Mouse (Mus musculus) WW6 (cell line): ENCODE measurements at regions not wholly inside any gene's neighbourhood (a gene's known extent, or its start where the extent isn't known, plus 50 kb on each side); places are given as distances from the start of the nearest gene placed in this dataset.
"Not testable (repeated sequence)": the region's sequence is repeated elsewhere in the genome, so short reads cannot be mapped to it uniquely, and the experiment has no call there.

Experiments
- DNase-seq: peaks from one replicate; pipeline ENCODE4 v3.0.0-alpha.2; 2013; ENCODE audit warnings: low read depth, low spot score

- DNase-seq, result no peak
Measured at GRCm38 (mm10) chr1:185939914-185940313, 177.2 kb downstream of the Lyplal1 start.

- no peak for DNase-seq
Measured at GRCm38 (mm10) chr1:185940511-185940910, 176.6 kb downstream of the Lyplal1 start.

DNA sequence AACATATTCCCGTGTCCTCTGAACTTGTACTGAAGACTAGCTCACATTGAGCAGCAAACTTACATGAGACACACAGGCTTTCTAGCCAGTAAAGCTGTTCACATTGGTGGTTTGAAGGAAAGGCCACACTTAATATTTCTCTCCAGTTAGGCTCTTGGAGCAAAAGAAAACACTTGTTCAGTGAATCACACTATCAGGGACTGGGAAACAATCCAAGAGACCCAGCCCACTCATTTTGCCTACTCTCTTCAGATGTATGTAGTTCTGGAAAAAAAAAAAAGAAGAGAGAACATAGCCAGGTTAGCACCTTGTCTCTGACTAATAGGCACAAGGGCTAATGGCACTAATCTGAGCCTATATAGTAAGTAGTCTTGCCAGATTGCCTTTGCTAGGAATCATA is 165.9 kb downstream of the Lyplal1 start:
- no peak for DNase-seq

GRCm38 (mm10) chr1:185955821-185956220 is 161.3 kb downstream of the Lyplal1 start:
- DNase-seq, result peak; percentile 22

- no peak for DNase-seq
Measured at GRCm38 (mm10) chr1:185957557-185957956, 159.6 kb downstream of the Lyplal1 start.

DNA sequence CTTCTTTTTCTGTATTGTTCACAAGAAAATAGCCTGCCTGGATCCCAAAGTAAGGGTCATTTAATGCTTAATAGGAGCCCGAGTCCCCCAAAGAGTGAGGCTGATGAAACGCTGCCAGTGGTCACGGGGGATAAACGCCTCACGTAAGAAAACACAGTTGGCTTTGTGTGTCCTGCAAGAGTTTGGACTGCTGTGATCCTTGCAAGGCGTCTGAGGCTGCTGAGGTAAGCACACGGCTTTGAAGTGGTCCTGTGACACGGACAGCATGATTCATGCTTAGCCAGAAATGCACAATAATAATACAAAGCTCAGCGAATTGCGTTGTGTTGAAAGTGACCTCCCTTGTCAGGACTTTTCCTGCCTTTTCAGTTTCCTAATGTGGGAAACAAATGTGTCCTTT is 158.8 kb downstream of the Lyplal1 start:
- DNase-seq, result no peak

GRCm38 (mm10) chr1:185962606-185963005 is 154.5 kb downstream of the Lyplal1 start:
- DNase-seq, result no peak

DNA sequence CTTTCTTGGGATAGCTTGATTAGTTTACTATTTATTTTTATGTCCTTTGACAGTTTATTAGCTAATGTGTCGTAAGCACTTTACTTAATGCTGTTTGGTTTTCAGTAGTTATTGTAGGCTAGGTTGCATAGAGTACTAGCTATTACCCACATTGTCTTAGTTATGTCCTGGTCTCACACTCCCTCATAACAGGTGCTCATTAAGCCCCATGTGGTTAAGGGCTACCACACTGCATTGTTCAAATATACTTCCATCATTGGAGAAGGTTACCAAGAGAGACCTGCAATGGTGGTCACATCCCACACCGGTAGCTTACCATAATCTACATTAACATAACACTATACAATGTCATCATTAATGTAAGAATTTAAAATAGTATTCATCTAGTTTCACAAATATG is 153.3 kb downstream of the Lyplal1 start:
- DNase-seq, result no peak

- no peak for DNase-seq
Measured at GRCm38 (mm10) chr1:185964426-185964825, 152.7 kb downstream of the Lyplal1 start.

- DNase-seq, result no peak
Measured at GRCm38 (mm10) chr1:185967227-185967626, 149.9 kb downstream of the Lyplal1 start.

GRCm38 (mm10) chr1:185967816-185968215 is 149.3 kb downstream of the Lyplal1 start:
- DNase-seq, result no peak

GRCm38 (mm10) chr1:185968642-185969041 is 148.5 kb downstream of the Lyplal1 start:
- no peak for DNase-seq

- no peak for DNase-seq
Measured at GRCm38 (mm10) chr1:185969231-185969630, 147.9 kb downstream of the Lyplal1 start.

DNA sequence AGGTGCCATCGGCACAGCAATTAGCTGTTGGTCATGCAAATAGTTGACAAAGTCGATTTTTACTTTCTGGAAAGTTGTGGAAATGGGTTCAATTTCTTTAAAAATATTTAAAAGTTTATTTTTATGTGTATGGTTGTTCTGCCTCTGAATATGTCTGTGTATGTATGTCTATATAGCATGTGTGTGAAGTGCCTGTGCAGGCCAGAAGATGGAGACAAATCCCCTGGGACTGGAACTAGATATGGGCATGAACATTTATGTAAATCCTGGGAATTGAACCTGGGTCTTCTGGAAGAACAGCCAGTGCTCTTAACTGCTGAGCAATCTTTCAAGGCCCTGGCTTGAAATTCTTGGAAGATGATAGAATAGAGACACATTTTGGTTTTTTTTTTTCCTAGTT is 140.0 kb downstream of the Lyplal1 start:
- no peak for DNase-seq

GRCm38 (mm10) chr1:185989432-185989831 is 127.7 kb downstream of the Lyplal1 start:
- no peak for DNase-seq

GRCm38 (mm10) chr1:186000066-186000465 is 117.0 kb downstream of the Lyplal1 start:
- not testable (repeated sequence) for DNase-seq

- DNase-seq, result no peak
Measured at GRCm38 (mm10) chr1:186013413-186013812, 103.7 kb downstream of the Lyplal1 start.

- no peak for DNase-seq
Measured at GRCm38 (mm10) chr1:186014166-186014565, 102.9 kb downstream of the Lyplal1 start.

DNA sequence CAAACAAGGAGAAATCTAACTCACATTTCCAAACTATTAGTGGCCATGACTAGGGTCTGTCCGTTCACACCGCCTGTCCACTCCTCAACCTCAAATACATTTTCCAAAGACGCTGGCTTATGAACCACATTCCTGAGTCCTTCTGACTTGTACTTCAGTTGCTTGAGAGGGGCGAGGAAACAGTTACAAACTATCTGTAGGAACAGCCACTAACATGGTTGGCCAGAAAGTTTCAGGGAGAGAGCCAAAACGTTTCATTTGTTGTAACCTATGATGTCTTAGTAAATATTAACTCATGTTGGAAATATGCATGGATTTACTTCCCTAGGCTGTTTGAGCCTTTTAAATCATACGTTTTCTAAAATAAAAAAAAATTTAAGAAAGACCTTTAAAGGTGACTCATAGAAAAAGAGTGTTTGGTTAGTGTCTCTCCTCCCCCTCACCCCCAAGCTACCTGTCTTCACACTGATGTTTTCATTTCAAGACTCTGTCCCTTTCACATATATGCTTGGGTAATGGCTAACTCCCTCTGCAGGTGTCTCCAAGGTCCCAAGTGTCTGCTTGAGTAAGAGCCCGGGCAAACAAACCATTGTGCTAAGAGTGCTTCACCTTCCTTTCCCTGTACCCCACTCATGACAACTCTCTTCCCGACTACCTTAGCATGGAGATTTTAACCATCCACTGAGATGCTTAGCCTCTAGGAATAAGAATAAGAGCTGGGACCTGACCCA is 101.1 kb downstream of the Lyplal1 start:
- no peak for DNase-seq

DNA sequence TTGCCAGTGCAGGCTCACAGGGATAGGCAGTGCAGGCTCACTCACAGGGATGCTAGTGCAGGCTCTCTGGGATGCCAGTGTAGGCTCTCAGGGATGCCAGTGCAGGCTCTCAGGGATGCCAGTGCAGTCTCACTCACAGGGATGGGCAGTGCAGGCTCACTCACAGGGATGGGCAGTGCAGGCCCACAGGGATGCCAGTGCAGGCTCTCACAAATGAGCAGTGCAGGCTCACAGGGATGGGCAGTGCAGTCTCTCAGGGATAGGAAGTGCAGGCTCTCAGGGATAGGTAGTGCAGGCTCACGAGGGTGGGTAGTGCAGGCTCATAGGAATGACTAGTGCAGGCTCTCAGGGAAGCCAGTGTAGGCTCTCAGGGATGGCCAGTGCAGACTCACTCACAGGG is 99.6 kb downstream of the Lyplal1 start:
- DNase-seq, result no peak

DNA sequence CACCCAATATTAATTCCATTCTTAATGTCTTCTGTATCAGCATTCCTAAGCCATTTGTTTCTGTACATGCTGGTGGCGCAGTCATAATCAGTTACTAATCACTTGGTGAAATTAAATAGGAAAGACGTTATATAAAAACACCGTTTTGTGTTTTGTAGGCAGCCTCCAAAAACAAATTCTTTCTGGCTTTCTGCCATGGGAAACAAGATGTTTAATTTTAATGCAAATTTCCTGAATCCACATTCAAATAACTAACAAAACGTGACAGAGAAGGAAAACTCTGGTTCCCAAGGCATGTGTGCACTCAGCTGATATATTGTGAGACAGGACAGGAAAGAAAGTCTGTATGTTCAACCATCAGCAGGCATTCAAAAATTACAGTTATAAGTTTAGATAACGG is 97.6 kb downstream of the Lyplal1 start:
- DNase-seq, result no peak

DNA sequence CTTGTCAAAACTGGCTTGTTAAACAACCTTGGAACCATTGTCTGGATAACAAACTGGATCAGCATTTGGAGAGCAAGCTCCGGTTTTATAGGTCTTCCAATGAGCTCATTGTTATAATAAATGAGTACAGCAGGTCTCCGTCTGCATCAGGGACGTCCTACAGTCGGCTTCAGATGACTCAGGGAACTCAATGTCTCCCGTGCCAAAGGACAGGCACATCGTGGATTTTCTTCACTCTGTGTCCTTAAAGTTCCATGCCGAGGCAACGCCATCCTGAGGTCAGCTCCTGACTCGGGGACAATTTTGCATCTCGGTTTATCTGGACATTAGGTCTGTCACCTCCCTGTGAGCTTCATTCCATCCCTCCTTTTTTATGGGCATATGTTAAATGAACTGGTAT is 85.2 kb downstream of the Lyplal1 start:
- DNase-seq, result no peak

DNA sequence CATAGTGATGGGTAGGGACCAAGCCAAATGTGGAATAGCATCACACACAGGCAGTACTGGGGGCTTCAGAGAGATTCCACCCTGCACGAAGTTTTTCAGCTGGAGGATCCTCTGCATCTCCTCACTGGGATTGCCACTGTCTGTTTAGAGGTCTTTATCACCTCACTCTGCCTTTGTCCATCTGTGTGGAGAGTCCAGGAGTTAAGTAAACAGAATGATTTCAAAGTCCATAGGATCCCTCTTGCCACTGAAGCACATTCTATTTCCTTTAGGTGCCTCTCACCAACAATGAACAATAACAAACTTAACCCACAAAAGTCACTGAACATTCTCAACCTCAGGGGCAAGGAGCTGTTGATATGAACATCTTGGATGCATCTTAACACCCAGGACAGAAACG is 82.7 kb downstream of the Lyplal1 start:
- DNase-seq, result no peak
